Comparison of ENCODE assay signal across 9 mouse cellular contexts in the genomic region with DNA sequence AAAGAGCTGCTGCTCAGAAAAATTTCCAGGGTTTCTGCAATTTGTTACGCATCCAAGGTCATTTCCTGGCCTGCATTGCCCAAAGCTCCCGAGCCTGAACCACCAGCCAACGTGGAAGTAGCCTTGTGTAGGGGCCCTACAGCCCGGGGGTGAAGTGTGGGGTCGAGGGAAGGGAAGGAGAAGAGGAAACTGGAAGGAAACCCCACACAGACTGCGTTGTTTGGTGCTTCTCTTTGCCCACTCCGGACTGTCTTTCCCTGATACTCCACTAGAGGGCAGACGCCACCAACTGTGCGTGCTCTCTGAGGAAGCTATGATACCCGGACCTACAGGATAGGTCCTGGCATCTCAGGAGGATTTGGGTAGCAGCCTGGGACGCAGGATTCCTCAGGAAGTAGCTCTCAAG.
A peak's percentile ranks its signal among the peaks of the same experiment; 100 is the strongest.
DNase-seq lines count a peak whose midpoint lies in the region; ATAC-seq and TF ChIP-seq lines count a peak whose summit lies in the region.
"Had no signal": no experiment of that assay in that cellular context is flagged by ENCODE, and none has a peak within 500 bp of the region (broad histone marks: within the 10 kb centered on the region; RNA-seq: fewer than 3 reads in every experiment).

No protein-coding gene starts in this region.

- DNase-seq in ES-E14 (ENCODE audit: low read depth, low spot score), result peak; percentile 71
- DNase-seq in c-Kit-negative CD71-positive TER-119-positive erythroid progenitor cells, embryonic 14.5 days (ENCODE audit: low read depth, low spot score), result peak; percentile 3
- peak; percentile 47 for DNase-seq in fibroblast of lung, adult 2 months (ENCODE audit: low read depth)
- DNase-seq in kidney, postnatal 36 days, result peak; percentile 67 to 86
- DNase-seq in liver, postnatal 0 days, result peak; percentile 72
- peak; percentile 54 for DNase-seq in retina, adult 2 months (ENCODE audit: low read depth, low spot score)
- peak; percentile 51 to 63 for DNase-seq in urinary bladder, adult 18-20 months (ENCODE audit: low spot score in 2 of 2)

- in situ Hi-C loops in ES-E14 (cut with MboI; ENCODE audit: low sequenced_read_pairs in 2 of 2, unreplicated experiment in 2 of 2), result loop anchor here (25.0 kb wide), 1 partner anchor 722 kb away; no protein-coding TSS in a partner anchor

- peak overlapping the region; percentile 37 for H3K4me2 ChIP-seq in heart, embryonic 13.5 days
- H3K4me2 ChIP-seq in liver, postnatal 0 days (ENCODE audit: low read depth, low read length), result no peak overlapping the region
- H3K4me2 ChIP-seq: midbrain, embryonic 12.5 days had no signal

- TF ChIP-seq EP300 in liver, postnatal 0 days (IDR thresholded peaks at IDR 0.05; ENCODE audit: low read depth), result no peak

- H3K9ac ChIP-seq in ES-E14 (ENCODE audit: insufficient read depth, low read depth, low read length, poor library complexity, severe bottlenecking), result no peak overlapping the region
- H3K9ac ChIP-seq in heart, embryonic 13.5 days, result no peak overlapping the region
- no peak overlapping the region for H3K9ac ChIP-seq in liver, postnatal 0 days (replicated peaks)
- H3K9ac ChIP-seq: midbrain, embryonic 12.5 days had no signal

- H3K27me3 ChIP-seq in heart, embryonic 13.5 days (replicated peaks), result peaks cover 19% of the 10 kb centered on the region
- H3K27me3 ChIP-seq in liver, postnatal 0 days (ENCODE audit: insufficient read depth, low read length), result 0 out of 2 replicates have a peak, but pooled peaks cover 3% of the 10 kb centered on the region

- no peaks in the 10 kb centered on the region for H3K4me1 ChIP-seq in ES-E14 (ENCODE audit: control insufficient read depth in 2 of 2, insufficient read depth in 2 of 2, low read length in 2 of 2, poor library complexity in 1 of 2)
- no peaks in the 10 kb centered on the region for H3K4me1 ChIP-seq in heart, embryonic 13.5 days
- H3K4me1 ChIP-seq in liver, postnatal 0 days (ENCODE audit: insufficient read depth), result no peaks in the 10 kb centered on the region
- H3K4me1 ChIP-seq: midbrain, embryonic 12.5 days had no signal

- 4% methylated on average over 11 of the region's 11 CpGs for WGBS in heart, embryonic 13.5 days
- 7% methylated on average over 11 of the region's 11 CpGs for WGBS in liver, postnatal 0 days (ENCODE audit: insufficient replicate concordance)

- ATAC-seq in heart, embryonic 13.5 days (ENCODE audit: extremely low read depth, insufficient number of reproducible peaks, low FRiP score, low TSS enrichment), result no peak
- no peak for ATAC-seq in liver, postnatal 0 days

- TF ChIP-seq CTCF in liver, postnatal 0 days (IDR thresholded peaks at IDR 0.05; ENCODE audit: low read depth), result peak; percentile 94

- no peak overlapping the region for H3K4me3 ChIP-seq in ES-E14 (ENCODE audit: insufficient read depth in 1 of 2, low read depth in 1 of 2, low read length in 2 of 2, poor library complexity in 1 of 2, severe bottlenecking in 1 of 2)
- H3K4me3 ChIP-seq in heart, embryonic 13.5 days, result no peak overlapping the region
- no peak overlapping the region for H3K4me3 ChIP-seq in liver, postnatal 0 days (ENCODE audit: low read depth, low read length)
- H3K4me3 ChIP-seq: midbrain, embryonic 12.5 days had no signal

- no peaks in the 10 kb centered on the region for H3K9me3 ChIP-seq in ES-E14 (ENCODE audit: control insufficient read depth, insufficient read depth, low read depth, low read length)
- H3K9me3 ChIP-seq in heart, embryonic 13.5 days, result no peaks in the 10 kb centered on the region
- H3K9me3 ChIP-seq in liver, postnatal 0 days (ENCODE audit: low read length), result no peaks in the 10 kb centered on the region
- H3K9me3 ChIP-seq: midbrain, embryonic 12.5 days had no signal

- no peak overlapping the region for H3K27ac ChIP-seq in ES-E14 (ENCODE audit: insufficient read depth, low read depth, low read length, poor library complexity, severe bottlenecking)
- H3K27ac ChIP-seq in heart, embryonic 13.5 days (replicated peaks), result no peak overlapping the region
- no peak overlapping the region for H3K27ac ChIP-seq in liver, postnatal 0 days (ENCODE audit: low read depth)
- H3K27ac ChIP-seq: midbrain, embryonic 12.5 days had no signal

- no peaks in the 10 kb centered on the region for H3K36me3 ChIP-seq in ES-E14 (ENCODE audit: control insufficient read depth, insufficient read depth, low read length, poor library complexity, severe bottlenecking)
- H3K36me3 ChIP-seq in heart, embryonic 13.5 days, result no peaks in the 10 kb centered on the region
- H3K36me3 ChIP-seq in liver, postnatal 0 days (replicated peaks; ENCODE audit: insufficient read depth, low read length), result no peaks in the 10 kb centered on the region
- H3K36me3 ChIP-seq: midbrain, embryonic 12.5 days had no signal

TF ChIP-seq in ES-E14, 5 proteins besides CTCF, POLR2A, EP300 and RAD21:
- TF ChIP-seq HCFC1 (IDR thresholded peaks at IDR 0.05; ENCODE audit: borderline replicate concordance, insufficient read depth, low read length), result no peak
- peak; percentile 56; the same call in 1 of the 2 replicates for TF ChIP-seq ZC3H11A (IDR thresholded peaks at IDR 0.05; ENCODE audit: borderline replicate concordance, low read depth, low read length)

Comparison
In these comparisons a context has a peak if more than half of its experiments do, and no peak if none do; other contexts are left out.
1. DNase-seq: peak in every context shown above with its lines; median percentile 76 in kidney, postnatal 36 days; 72 in liver, postnatal 0 days; 71 in ES-E14; 57 in urinary bladder, adult 18-20 months; 54 in retina, adult 2 months; 47 in fibroblast of lung, adult 2 months; 3 in c-Kit-negative CD71-positive TER-119-positive erythroid progenitor cells, embryonic 14.5 days.